Mouse (Mus musculus) embryonic facial prominence, embryonic 14.5 days (tissue): ENCODE measurements around the gene Hook1. TPM values are rescaled to one million over a fixed set of nuclear protein-coding genes. Genes with fewer than 3 reads are reported as not detected.
A peak's percentile ranks its signal among the peaks of the same experiment; 100 is the strongest.
"Not testable (repeated sequence)": the region's sequence is repeated elsewhere in the genome, so short reads cannot be mapped to it uniquely, and the experiment has no call there.

Source experiments
- ATAC-seq: fragments of 200-750 bp; cut with Nextera tagmentation; 2 replicates; pipeline ENCODE4 v1.8.0; 2017; ENCODE audit warnings: low read depth, moderate number of reproducible peaks, moderate TSS enrichment
- DNase-seq: peaks from one replicate; pipeline ENCODE4 v3.0.0-alpha.2; 2015; ENCODE audit warnings: low spot score
- H3K27ac ChIP-seq: fragments of 300-500 bp; sonication (generic); replicated peaks from 2 replicates; pipeline ENCODE4 v1.5.1; 2014; ENCODE audit warnings: low read depth, mild to moderate bottlenecking, low read length, moderate library complexity
- H3K27me3 ChIP-seq: fragments of 300-500 bp; sonication (generic); replicated peaks from 2 replicates; pipeline ENCODE4 v1.6.1; 2014; ENCODE audit warnings: low read length; ENCODE audit not compliant: control insufficient read depth, insufficient read depth
- H3K36me3 ChIP-seq: fragments of 300-500 bp; sonication (generic); 2 replicates; pipeline ENCODE4 v1.6.1; 2014; ENCODE audit warnings: low read length, mixed read lengths; ENCODE audit not compliant: control insufficient read depth, insufficient read depth
- H3K4me1 ChIP-seq: fragments of 300-500 bp; sonication (generic); 2 replicates; pipeline ENCODE4 v1.6.1; 2014; ENCODE audit warnings: antibody characterized with exemption, low read length; ENCODE audit not compliant: control insufficient read depth, insufficient read depth
- H3K4me2 ChIP-seq: fragments of 300-500 bp; sonication (generic); 2 replicates; pipeline ENCODE4 v1.6.1; 2014; ENCODE audit warnings: low read depth, mild to moderate bottlenecking, low read length, moderate library complexity, mixed read lengths
- H3K4me3 ChIP-seq: fragments of 300-500 bp; sonication (generic); 2 replicates; pipeline ENCODE4 v1.5.1; 2014; ENCODE audit warnings: low read depth, mild to moderate bottlenecking, low read length
- H3K9ac ChIP-seq: fragments of 300-500 bp; sonication (generic); 2 replicates; pipeline ENCODE4 v1.6.1; 2014; ENCODE audit warnings: low read depth, mild to moderate bottlenecking, low read length, moderate library complexity, mixed read lengths
- H3K9me3 ChIP-seq: fragments of 300-500 bp; sonication (generic); 2 replicates; pipeline ENCODE4 v1.6.1; 2016; ENCODE audit warnings: low read length; ENCODE audit not compliant: control insufficient read depth
- WGBS: fragments of 180-500 bp; shearing (Covaris S2); extraction: QIAGEN DNeasy Blood & Tissue Kit; methylation state at CpG from one replicate; pipeline ENCODE4 v1.1.7; 2014; 5-methylcytosine and 5-hydroxymethylcytosine counted together
- polyA plus RNA-seq: library from polyadenylated mRNA; unstranded; fragments of >200 nt; fragmentation: Nextera tagmentation; extraction: Ambion mirVana; gene quantifications from 2 replicates; pipeline ENCODE4 v1.2.1, GENCODE M21; 2014

Hook1 gene
- polyA plus RNA-seq, 1 experiment from 2014 or later = 11.5 TPM

GRCm38 (mm10) chr4:95934384-95935035 lies 32.5 kb upstream of the Hook1 start:
- 71% methylated on average over 4 of the region's 4 CpGs for WGBS
- 0 out of 2 replicates have a peak, but pooled peaks have one; percentile 37 for ATAC-seq

GRCm38 (mm10) chr4:95938701-95939100 lies 28.3 kb upstream of the Hook1 start:
- no peak overlapping the region for H3K9ac ChIP-seq
- no peak overlapping the region for H3K4me3 ChIP-seq
- ATAC-seq (no peak), DNase-seq (no peak)
- no peaks in the 10 kb centered on the region for H3K9me3 ChIP-seq
- H3K36me3 ChIP-seq = no peaks in the 10 kb centered on the region
- no peak overlapping the region for H3K27ac ChIP-seq
- 67% methylated on average over 3 of the region's 3 CpGs for WGBS
- no peak overlapping the region for H3K4me2 ChIP-seq
- no peaks in the 10 kb centered on the region for H3K27me3 ChIP-seq
- no peaks in the 10 kb centered on the region for H3K4me1 ChIP-seq

More at GRCm38 (mm10) chr4:95934384-95935035, 32.5 kb upstream of the Hook1 start:
- Histone ChIP-seq H3K27ac (no peak overlapping the region), H3K4me1 (no peaks in the 10 kb centered on the region), H3K4me3 (no peak overlapping the region), H3K9ac (no peak overlapping the region), H3K4me2 (no peak overlapping the region), H3K27me3 (no peaks in the 10 kb centered on the region), H3K36me3 (no peaks in the 10 kb centered on the region), H3K9me3 (no peaks in the 10 kb centered on the region)
- DNase-seq = peak; percentile 11

- Histone ChIP-seq H3K36me3 (no peaks in the 10 kb centered on the region), H3K27me3 (no peaks in the 10 kb centered on the region), H3K4me2 (no peak overlapping the region), H3K4me3 (no peak overlapping the region), H3K9me3 (no peaks in the 10 kb centered on the region), H3K4me1 (no peaks in the 10 kb centered on the region), H3K27ac (no peak overlapping the region), H3K9ac (no peak overlapping the region)
- 35% methylated on average over 1 of the region's 1 CpGs for WGBS
- ATAC-seq = no peak
- DNase-seq = peak; percentile 26
Observed at GRCm38 (mm10) chr4:95947896-95948295, 19.1 kb upstream of the Hook1 start.

GRCm38 (mm10) chr4:95953328-95953727 lies 13.7 kb upstream of the Hook1 start:
- H3K27ac ChIP-seq = no peak overlapping the region
- no peaks in the 10 kb centered on the region for H3K36me3 ChIP-seq
- ATAC-seq = no peak
- H3K27me3 ChIP-seq = no peaks in the 10 kb centered on the region
- H3K9me3 ChIP-seq = no peaks in the 10 kb centered on the region
- no peak overlapping the region for H3K4me3 ChIP-seq
- DNase-seq = no peak
- no peak overlapping the region for H3K9ac ChIP-seq
- H3K4me1 ChIP-seq = no peaks in the 10 kb centered on the region
- H3K4me2 ChIP-seq = no peak overlapping the region

GRCm38 (mm10) chr4:95982221-95982620 lies 15.2 kb downstream of the Hook1 start:
- not testable (repeated sequence) for DNase-seq, H3K4me1 ChIP-seq, H3K4me2 ChIP-seq, H3K4me3 ChIP-seq, H3K27me3 ChIP-seq, H3K36me3 ChIP-seq, H3K9me3 ChIP-seq, H3K9ac ChIP-seq, ATAC-seq, H3K27ac ChIP-seq
- WGBS = 89% methylated on average over 17 of the region's 17 CpGs

GRCm38 (mm10) chr4:96016875-96017274 lies 49.8 kb downstream of the Hook1 start:
- Histone ChIP-seq H3K4me3 (no peak overlapping the region), H3K27me3 (no peaks in the 10 kb centered on the region), H3K9me3 (no peaks in the 10 kb centered on the region), H3K4me1 (no peaks in the 10 kb centered on the region), H3K36me3 (no peaks in the 10 kb centered on the region), H3K4me2 (no peak overlapping the region), H3K27ac (no peak overlapping the region), H3K9ac (no peak overlapping the region)
- ATAC-seq (no peak), DNase-seq (no peak)
- 90% methylated on average over 1 of the region's 1 CpGs for WGBS

- Histone ChIP-seq H3K27me3 (no peaks in the 10 kb centered on the region), H3K9ac (no peak overlapping the region), H3K4me2 (no peak overlapping the region), H3K9me3 (no peaks in the 10 kb centered on the region), H3K27ac (no peak overlapping the region), H3K36me3 (no peaks in the 10 kb centered on the region), H3K4me3 (no peak overlapping the region), H3K4me1 (no peaks in the 10 kb centered on the region)
- ATAC-seq = no peak
- DNase-seq = peak; percentile 40
Observed at GRCm38 (mm10) chr4:96022803-96023202, 55.8 kb downstream of the Hook1 start.

- Histone ChIP-seq H3K4me1 (peaks cover 3% of the 10 kb centered on the region; the same call in 1 of the 2 replicates), H3K27me3 (no peaks in the 10 kb centered on the region), H3K27ac (no peak overlapping the region), H3K4me3 (no peak overlapping the region), H3K9me3 (no peaks in the 10 kb centered on the region), H3K9ac (no peak overlapping the region), H3K4me2 (no peak overlapping the region), H3K36me3 (no peaks in the 10 kb centered on the region)
- peak; percentile 87; the same call in 1 of the 2 replicates for ATAC-seq
- 58% methylated on average over 1 of the region's 1 CpGs for WGBS
- peak; percentile 38 for DNase-seq
Observed at GRCm38 (mm10) chr4:96028412-96028811, 61.4 kb downstream of the Hook1 start.

GRCm38 (mm10) chr4:96060106-96060505 lies 93.1 kb downstream of the Hook1 start:
- no peaks in the 10 kb centered on the region for H3K9me3 ChIP-seq
- no peak overlapping the region for H3K9ac ChIP-seq

More at GRCm38 (mm10) chr4:96060106-96060505, 93.1 kb downstream of the Hook1 start:
- DNase-seq = no peak
- no peak for ATAC-seq
- Histone ChIP-seq H3K36me3 (no peaks in the 10 kb centered on the region), H3K4me1 (no peaks in the 10 kb centered on the region), H3K4me3 (no peak overlapping the region), H3K27ac (no peak overlapping the region), H3K4me2 (no peak overlapping the region), H3K27me3 (no peaks in the 10 kb centered on the region)
- 88% methylated on average over 2 of the region's 2 CpGs for WGBS
